10 mouse cellular contexts compared by ENCODE assay signal in the genomic region with DNA sequence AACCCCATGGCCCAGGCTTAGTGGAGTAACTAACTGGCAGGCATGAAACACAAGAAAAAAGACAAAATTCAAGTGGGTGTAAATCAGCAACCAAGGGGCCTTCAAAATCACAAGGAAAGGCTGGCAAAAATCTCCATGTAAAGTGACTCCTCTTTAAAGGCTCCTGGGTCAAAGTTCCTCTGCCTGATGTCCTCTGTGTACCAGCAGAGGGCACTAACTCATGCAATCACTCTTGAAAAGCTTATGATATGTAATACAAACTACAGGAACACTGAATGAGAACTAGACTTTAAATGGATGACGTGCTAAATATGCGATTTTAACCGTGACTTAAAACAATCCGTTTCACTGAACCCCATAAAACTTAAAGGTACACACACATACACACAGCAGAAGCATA.
A peak's percentile ranks its signal among the peaks of the same experiment; 100 is the strongest.
DNase-seq lines count a peak whose midpoint lies in the region; ATAC-seq and TF ChIP-seq lines count a peak whose summit lies in the region.
"Had no signal": no experiment of that assay in that cellular context is flagged by ENCODE, and none has a peak within 500 bp of the region (broad histone marks: within the 10 kb centered on the region; RNA-seq: fewer than 3 reads in every experiment).

No protein-coding gene starts in this region.

- in situ Hi-C loops in Patski (cut with MboI; ENCODE audit: low pct_unique_long_range_greater_than_20kb), result loop anchor here (5.0 kb wide), 1 partner anchor 74 kb away; no protein-coding TSS in a partner anchor

- no peak overlapping the region for H3K27ac ChIP-seq in heart, embryonic 11.5 days (ENCODE audit: low read depth, low read length)
- H3K27ac ChIP-seq: limb, embryonic 15.5 days; neural tube, embryonic 13.5 days had no signal

- H3K9me3 ChIP-seq in heart, embryonic 11.5 days (replicated peaks; ENCODE audit: control insufficient read depth, low read length), result no peaks in the 10 kb centered on the region
- H3K9me3 ChIP-seq: limb, embryonic 15.5 days; neural tube, embryonic 13.5 days had no signal

- no peaks in the 10 kb centered on the region for H3K36me3 ChIP-seq in heart, embryonic 11.5 days (ENCODE audit: control insufficient read depth, insufficient read depth, low read length)
- H3K36me3 ChIP-seq: limb, embryonic 15.5 days had no signal

- H3K4me2 ChIP-seq in heart, embryonic 11.5 days, result no peak overlapping the region
- H3K4me2 ChIP-seq: limb, embryonic 15.5 days; neural tube, embryonic 13.5 days had no signal

- CTCF ChIA-PET in Patski (lab: Charles Lee), result interaction anchor here (0.7 to 3.1 kb wide), 8 partner anchors 9 to 81 kb away, joined by 3 to 19 read pairs (median 4); no protein-coding TSS in a partner anchor

- peak; percentile 52 for TF ChIP-seq CTCF in Patski (IDR thresholded peaks at IDR 0.05)
- TF ChIP-seq CTCF in lung, adult 2 months (IDR thresholded peaks at IDR 0.05; ENCODE audit: insufficient read depth, low read length), result 0 out of 2 replicates have a peak, but pooled peaks have one; percentile 23

- no peaks in the 10 kb centered on the region for H3K27me3 ChIP-seq in heart, embryonic 11.5 days (ENCODE audit: control insufficient read depth, insufficient read depth, low read length)
- H3K27me3 ChIP-seq in Patski, result no peaks in the 10 kb centered on the region
- H3K27me3 ChIP-seq: limb, embryonic 15.5 days; neural tube, embryonic 13.5 days had no signal

- H3K9ac ChIP-seq in heart, embryonic 11.5 days (ENCODE audit: low read depth, low read length), result no peak overlapping the region
- H3K9ac ChIP-seq: limb, embryonic 15.5 days; neural tube, embryonic 13.5 days had no signal

- intact Hi-C loops in left cerebral cortex, postnatal 25 days (cut with DNase I), result loop anchor here (5.0 kb wide), 1 partner anchor 79 kb away; no protein-coding TSS in a partner anchor

- TF ChIP-seq POLR2A in lung, adult 2 months (IDR thresholded peaks at IDR 0.05; ENCODE audit: borderline replicate concordance, extremely low read depth, low read depth, low read length), result no peak

- no peak for ATAC-seq in heart, embryonic 11.5 days (replicated peaks; ENCODE audit: insufficient number of reproducible peaks, low FRiP score, low TSS enrichment)
- no peak for ATAC-seq in Patski
- no peak; the same call in 1 of the 2 replicates for ATAC-seq in granulocyte monocyte progenitor cell, adult 5-6 weeks (replicated peaks; ENCODE audit: poor library complexity, severe bottlenecking)

- POLR2A ChIA-PET in Patski (lab: Charles Lee), result no interaction called here

- no peak overlapping the region for H3K4me3 ChIP-seq in heart, embryonic 11.5 days (ENCODE audit: low read depth, low read length)
- no peak overlapping the region for H3K4me3 ChIP-seq in lung, adult 2 months (replicated peaks; ENCODE audit: extremely low read depth, low read depth, low read length)
- H3K4me3 ChIP-seq: limb, embryonic 15.5 days; neural tube, embryonic 13.5 days had no signal

- H3K4me1 ChIP-seq in heart, embryonic 11.5 days (ENCODE audit: control insufficient read depth, insufficient read depth, low read length), result no peaks in the 10 kb centered on the region
- no peaks in the 10 kb centered on the region for H3K4me1 ChIP-seq in lung, adult 2 months (ENCODE audit: control insufficient read depth, insufficient read depth, low read length)
- H3K4me1 ChIP-seq: limb, embryonic 15.5 days had no signal

- 80% methylated on average over 4 of the region's 4 CpGs for WGBS in heart, embryonic 11.5 days (ENCODE audit: insufficient replicate concordance)
- WGBS in lung, adult 2 months, result 43% methylated on average over 4 of the region's 4 CpGs

- DNase-seq in heart, adult 8-10 months (ENCODE audit: low spot score), result peak; percentile 30
- peak; percentile 58 for DNase-seq in 3T3-L1 (ENCODE audit: low read depth, low spot score)
- DNase-seq in Patski (ENCODE audit: low read depth, low spot score), result no peak
- no peak for DNase-seq in lung, adult 2 months
- DNase-seq in right cerebral cortex, adult 2 months (ENCODE audit: low spot score in 2 of 2), result no peak
- DNase-seq in left cerebral cortex, postnatal 25 days (ENCODE audit: low spot score in 2 of 2), result no peak

Comparison
In these comparisons a context has a peak if more than half of its experiments do, and no peak if none do; other contexts are left out.
1. DNase-seq: peak in heart, adult 8-10 months (single experiment) and 3T3-L1 (single experiment); none in Patski (single experiment), lung, adult 2 months (single experiment), right cerebral cortex, adult 2 months (0 of 2) and left cerebral cortex, postnatal 25 days (0 of 2).